Mouse (Mus musculus) kidney, postnatal 0 days (tissue): ENCODE measurements around the gene Hoxc8. TPM values are rescaled to one million over a fixed set of nuclear protein-coding genes. Genes with fewer than 3 reads are reported as not detected.
A peak's percentile ranks its signal among the peaks of the same experiment; 100 is the strongest.

ENCODE experiments used
- ATAC-seq: fragments of 200-750 bp; cut with Nextera tagmentation; replicated peaks from 2 replicates; pipeline ENCODE4 v1.8.0; 2017; ENCODE audit warnings: low read depth, moderate number of reproducible peaks, moderate TSS enrichment, moderate library complexity; ENCODE audit not compliant: low FRiP score
- DNase-seq: peaks from one replicate; pipeline ENCODE4 v3.0.0-alpha.2; 2016; ENCODE audit warnings: low spot score
- H3K27ac ChIP-seq: fragments of 300-500 bp; sonication (generic); 2 replicates; pipeline ENCODE4 v1.5.1; 2014; ENCODE audit warnings: mild to moderate bottlenecking
- H3K27me3 ChIP-seq: fragments of 300-500 bp; sonication (generic); 2 replicates; pipeline ENCODE4 v1.6.1; 2014; ENCODE audit warnings: low read length, mixed read lengths; ENCODE audit not compliant: insufficient read depth
- H3K36me3 ChIP-seq: fragments of 300-500 bp; sonication (generic); 2 replicates; pipeline ENCODE4 v1.6.1; 2014; ENCODE audit warnings: low read length, mixed read lengths; ENCODE audit not compliant: insufficient read depth
- H3K4me1 ChIP-seq: fragments of 300-500 bp; sonication (generic); replicated peaks from 2 replicates; pipeline ENCODE4 v1.6.1; 2014; ENCODE audit warnings: antibody characterized with exemption, low read length, mixed read lengths; ENCODE audit not compliant: insufficient read depth
- H3K4me2 ChIP-seq: fragments of 300-500 bp; sonication (generic); 2 replicates; pipeline ENCODE4 v1.6.1; 2014; ENCODE audit warnings: mild to moderate bottlenecking, low read length, moderate library complexity, mixed read lengths
- H3K4me3 ChIP-seq: fragments of 300-500 bp; sonication (generic); replicated peaks from 2 replicates; pipeline ENCODE4 v1.5.1; 2014; ENCODE audit warnings: low read depth, low read length
- H3K9ac ChIP-seq: fragments of 300-500 bp; sonication (generic); 2 replicates; pipeline ENCODE4 v1.6.1; 2014; ENCODE audit warnings: low read depth, low read length
- H3K9me3 ChIP-seq: fragments of 300-500 bp; sonication (generic); replicated peaks from 2 replicates; pipeline ENCODE4 v1.6.1; 2016; ENCODE audit warnings: low read length, inconsistent platforms, mixed read lengths
- CTCF ChIP-seq: IDR thresholded peaks from 2 replicates; pipeline ENCODE4 v1.5.1; 2016; ENCODE audit warnings: antibody characterized with exemption, low read depth, mild to moderate bottlenecking, moderate library complexity
- WGBS: fragments of 180-500 bp; shearing (Covaris S2); extraction: QIAGEN DNeasy Blood & Tissue Kit; methylation state at CpG from one replicate; pipeline ENCODE4 v1.1.7; 2014; 5-methylcytosine and 5-hydroxymethylcytosine counted together
- polyA plus RNA-seq: library from polyadenylated mRNA; unstranded; fragments of >200 nt; fragmentation: Nextera tagmentation; extraction: Ambion mirVana; gene quantifications from 2 replicates; pipeline ENCODE4 v1.2.1, GENCODE M21; 2015

Hoxc8 gene
- polyA plus RNA-seq, 1 experiment from 2014 or later, result 5.8 TPM

- TF ChIP-seq CTCF, result no peak
- Histone ChIP-seq H3K27ac (peak overlapping the region; percentile 78), H3K4me3 (peak overlapping the region; percentile 24), H3K9me3 (no peaks in the 10 kb centered on the region), H3K27me3 (peaks cover 5% of the 10 kb centered on the region; the same call in 1 of the 2 replicates), H3K9ac (peak overlapping the region; percentile 49), H3K4me2 (peak overlapping the region; percentile 61), H3K36me3 (0 out of 2 replicates have a peak, but pooled peaks cover 2% of the 10 kb centered on the region), H3K4me1 (peaks cover 41% of the 10 kb centered on the region)
- WGBS, result under 1% methylated on average over 57 of the region's 57 CpGs
- peak; percentile 91 for DNase-seq
- ATAC-seq, result peak; percentile 66
Measured at GRCm38 (mm10) chr15:103014166-103015008, 24.0 kb downstream of the Hoxc8 start.

- peak overlapping the region; percentile 49 for H3K9ac ChIP-seq
- H3K4me3 ChIP-seq, result peak overlapping the region; percentile 24
- H3K4me1 ChIP-seq, result peaks cover 41% of the 10 kb centered on the region
- peak overlapping the region; percentile 78; the same call in 1 of the 2 replicates for H3K27ac ChIP-seq
- WGBS, result 9% methylated on average over 28 of the region's 28 CpGs
- DNase-seq (no peak), ATAC-seq (peak; percentile 48)
- peaks cover 10% of the 10 kb centered on the region; the same call in 1 of the 2 replicates for H3K27me3 ChIP-seq
- H3K4me2 ChIP-seq, result peak overlapping the region; percentile 61
- H3K9me3 ChIP-seq, result no peaks in the 10 kb centered on the region
- TF ChIP-seq CTCF, result no peak
- H3K36me3 ChIP-seq, result 0 out of 2 replicates have a peak, but pooled peaks cover 2% of the 10 kb centered on the region
Measured at GRCm38 (mm10) chr15:103015009-103015399, 24.6 kb downstream of the Hoxc8 start.

- peaks cover 12% of the 10 kb centered on the region; the same call in 1 of the 2 replicates for H3K27me3 ChIP-seq
- no peak for DNase-seq
Measured at GRCm38 (mm10) chr15:103015406-103016166, 25.2 kb downstream of the Hoxc8 start.

GRCm38 (mm10) chr15:103018636-103019035, 28.2 kb downstream of the Hoxc8 start, which contains the start of gene Hoxc4:
Gene Hoxc4, plus strand, starts transcription at chr15:103018934.
- H3K4me3 ChIP-seq, result no peak within 1 kb of the TSS
- DNase-seq, result peak; percentile 85
- H3K27ac ChIP-seq, result no peak within 1 kb of the TSS
- H3K36me3 ChIP-seq, result 0 out of 2 replicates have a peak, but pooled peaks cover 2% of the 10 kb centered on the region
- TF ChIP-seq CTCF, result no peak
- no peak for ATAC-seq
- H3K9ac ChIP-seq, result no peak within 1 kb of the TSS
- WGBS, result 38% methylated on average over 9 of the region's 9 CpGs
- H3K4me2 ChIP-seq, result no peak within 1 kb of the TSS
- H3K9me3 ChIP-seq, result no peaks in the 10 kb centered on the region
- H3K4me1 ChIP-seq, result peaks cover 33% of the 10 kb centered on the region
- peaks cover 21% of the 10 kb centered on the region; the same call in 1 of the 2 replicates for H3K27me3 ChIP-seq

More at GRCm38 (mm10) chr15:103015406-103016166, 25.2 kb downstream of the Hoxc8 start:
- H3K4me2 ChIP-seq, result peak overlapping the region; percentile 61
- peak overlapping the region; percentile 78; the same call in 1 of the 2 replicates for H3K27ac ChIP-seq
- peak overlapping the region; percentile 49; the same call in 1 of the 2 replicates for H3K9ac ChIP-seq
- ATAC-seq, result no peak
- WGBS, result 32% methylated on average over 19 of the region's 19 CpGs
- no peaks in the 10 kb centered on the region for H3K9me3 ChIP-seq
- H3K36me3 ChIP-seq, result 0 out of 2 replicates have a peak, but pooled peaks cover 2% of the 10 kb centered on the region
- peaks cover 36% of the 10 kb centered on the region for H3K4me1 ChIP-seq
- no peak for TF ChIP-seq CTCF
- H3K4me3 ChIP-seq, result no peak overlapping the region

GRCm38 (mm10) chr15:103020899-103021418, 30.6 kb downstream of the Hoxc8 start:
- H3K36me3 ChIP-seq, result no peaks in the 10 kb centered on the region
- no peak for TF ChIP-seq CTCF
- H3K4me2 ChIP-seq, result 0 out of 2 replicates have a peak overlapping the region, but pooled peaks have one; percentile 10
- no peak for ATAC-seq
- H3K9ac ChIP-seq, result no peak overlapping the region
- H3K9me3 ChIP-seq, result no peaks in the 10 kb centered on the region
- H3K4me3 ChIP-seq, result no peak overlapping the region
- no peak overlapping the region for H3K27ac ChIP-seq
- H3K27me3 ChIP-seq, result 0 out of 2 replicates have a peak, but pooled peaks cover 16% of the 10 kb centered on the region
- 30% methylated on average over 8 of the region's 8 CpGs for WGBS
- no peak for DNase-seq
- H3K4me1 ChIP-seq, result peaks cover 19% of the 10 kb centered on the region
